Mouse (Mus musculus): ENCODE measurements around the gene Brd3os.
A peak's percentile ranks its signal among the peaks of the same experiment; 100 is the strongest.

Gene Brd3os

GRCm38 (mm10) chr2:27421293-27422068, 20.6 kb upstream of the Brd3os start:
- no peak for DNase-seq (ENCODE audit: low spot score)

GRCm38 (mm10) chr2:27423596-27423995, 18.5 kb upstream of the Brd3os start:
- DNase-seq (ENCODE audit: low spot score): no peak

- peak; percentile 81 for DNase-seq (ENCODE audit: low spot score)
Measured at GRCm38 (mm10) chr2:27425161-27425611, 16.9 kb upstream of the Brd3os start.

- peak; percentile 49 for DNase-seq (ENCODE audit: low spot score)
Measured at GRCm38 (mm10) chr2:27425751-27426405, 16.2 kb upstream of the Brd3os start.

- DNase-seq (ENCODE audit: low spot score): peak; percentile 76
Measured at GRCm38 (mm10) chr2:27426406-27426854, 15.7 kb upstream of the Brd3os start.

GRCm38 (mm10) chr2:27426855-27427457, 15.2 kb upstream of the Brd3os start, which contains the start of gene Vav2:
Vav2 (minus strand) TSS chr2:27427033.
- DNase-seq (ENCODE audit: low spot score): peak; percentile 96

GRCm38 (mm10) chr2:27428071-27428470, 14.1 kb upstream of the Brd3os start:
- peak; percentile 94 for DNase-seq (ENCODE audit: low spot score)

- no peak for DNase-seq (ENCODE audit: low spot score)
Measured at GRCm38 (mm10) chr2:27430621-27431020, 11.5 kb upstream of the Brd3os start.

GRCm38 (mm10) chr2:27432599-27432998, 9.5 kb upstream of the Brd3os start:
- DNase-seq (ENCODE audit: low spot score): no peak

GRCm38 (mm10) chr2:27437876-27438275, 4.2 kb upstream of the Brd3os start:
- DNase-seq (ENCODE audit: low spot score): no peak

- no peak for DNase-seq (ENCODE audit: low spot score)
Measured at GRCm38 (mm10) chr2:27438281-27438680, 3.8 kb upstream of the Brd3os start.

GRCm38 (mm10) chr2:27442708-27443449, 755 bp downstream of the Brd3os start:
- no peak for DNase-seq (ENCODE audit: low spot score)

- no peak for DNase-seq (ENCODE audit: low spot score)
Measured at GRCm38 (mm10) chr2:27443450-27443708, 1.3 kb downstream of the Brd3os start.

- DNase-seq (ENCODE audit: low spot score): no peak
Measured at GRCm38 (mm10) chr2:27445910-27446309, 3.8 kb downstream of the Brd3os start.

- DNase-seq (ENCODE audit: low spot score): no peak
Measured at GRCm38 (mm10) chr2:27446812-27447211, 4.7 kb downstream of the Brd3os start.

GRCm38 (mm10) chr2:27447782-27448181, 5.7 kb downstream of the Brd3os start:
- peak; percentile 29 for DNase-seq (ENCODE audit: low spot score)

GRCm38 (mm10) chr2:27450226-27450625, 8.1 kb downstream of the Brd3os start:
- no peak for DNase-seq (ENCODE audit: low spot score)

GRCm38 (mm10) chr2:27459735-27460134, 17.6 kb downstream of the Brd3os start:
- no peak for DNase-seq (ENCODE audit: low spot score)

- no peak for DNase-seq (ENCODE audit: low spot score)
Measured at GRCm38 (mm10) chr2:27460163-27460562, 18.0 kb downstream of the Brd3os start.

GRCm38 (mm10) chr2:27460651-27461050, 18.5 kb downstream of the Brd3os start:
- DNase-seq (ENCODE audit: low spot score): no peak

- DNase-seq (ENCODE audit: low spot score): no peak
Measured at GRCm38 (mm10) chr2:27461881-27462660, 19.9 kb downstream of the Brd3os start.

GRCm38 (mm10) chr2:27462901-27463300, 20.8 kb downstream of the Brd3os start:
- no peak for DNase-seq (ENCODE audit: low spot score)
